Mouse (Mus musculus) E14TG2a.4 (cell line): ENCODE data around the gene Rpl35a.

ENCODE experiments used
- CTCF ChIP-seq: conservative IDR thresholded peaks from 2 replicates; pipeline ENCODE4 v1.5.1; 2014; ENCODE audit warnings: low read length
- POU5F1 ChIP-seq: IDR thresholded peaks from 2 replicates; pipeline ENCODE4 v1.6.1; 2014; ENCODE audit warnings: low read length, borderline replicate concordance

- no peak for TF ChIP-seq CTCF
- no peak for TF ChIP-seq POU5F1
These were observed 5.1 kb downstream of the Rpl35a start for GRCm38 (mm10) chr16:33061400-33061799.
